Mouse (Mus musculus) forebrain, embryonic 14.5 days (tissue): ENCODE results near the gene Fbxo47. TPM values are rescaled to one million over a fixed set of nuclear protein-coding genes. Genes with fewer than 3 reads are reported as not detected.

Source experiments
- ATAC-seq: fragments of 200-750 bp; cut with Nextera tagmentation; 2 replicates; pipeline ENCODE4 v1.8.0; 2017; ENCODE audit warnings: mild to moderate bottlenecking, moderate library complexity
- DNase-seq: peaks from one replicate; pipeline ENCODE4 v3.0.0-alpha.2; 2015; ENCODE audit warnings: low spot score
- H3K27ac ChIP-seq: fragments of 300-500 bp; sonication (generic); 2 replicates; pipeline ENCODE4 v1.5.1; 2014; ENCODE audit warnings: low read depth, mild to moderate bottlenecking, control low read depth, low read length, moderate library complexity
- H3K27me3 ChIP-seq: fragments of 300-500 bp; sonication (generic); replicated peaks from 2 replicates; pipeline ENCODE4 v1.6.1; 2014; ENCODE audit warnings: low read length, control low read depth, mixed read lengths; ENCODE audit not compliant: control insufficient read depth, insufficient read depth
- H3K36me3 ChIP-seq: fragments of 300-500 bp; sonication (generic); 2 replicates; pipeline ENCODE4 v1.6.1; 2014; ENCODE audit warnings: low read length, control low read depth; ENCODE audit not compliant: control insufficient read depth, insufficient read depth
- H3K4me1 ChIP-seq: fragments of 300-500 bp; sonication (generic); 2 replicates; pipeline ENCODE4 v1.6.1; 2014; ENCODE audit warnings: antibody characterized with exemption, low read length, control low read depth; ENCODE audit not compliant: control insufficient read depth, insufficient read depth
- H3K4me2 ChIP-seq: fragments of 300-500 bp; sonication (generic); 2 replicates; pipeline ENCODE4 v1.6.1; 2014; ENCODE audit warnings: mild to moderate bottlenecking, control low read depth, low read length
- H3K4me3 ChIP-seq: fragments of 300-500 bp; sonication (generic); 2 replicates; pipeline ENCODE4 v1.5.1; 2014; ENCODE audit warnings: low read depth, low read length, control low read depth
- H3K9ac ChIP-seq: fragments of 300-500 bp; sonication (generic); 2 replicates; pipeline ENCODE4 v1.6.1; 2014; ENCODE audit warnings: mild to moderate bottlenecking, low read length, control low read depth, moderate library complexity
- H3K9me3 ChIP-seq: fragments of 300-500 bp; sonication (generic); replicated peaks from 2 replicates; pipeline ENCODE4 v1.6.1; 2016; ENCODE audit warnings: low read length, control low read depth, mixed read lengths; ENCODE audit not compliant: control insufficient read depth
- WGBS: fragments of 180-500 bp; shearing (Covaris S2); extraction: QIAGEN DNeasy Blood & Tissue Kit; methylation state at CpG from one replicate; pipeline ENCODE4 v1.1.7; 2014; 5-methylcytosine and 5-hydroxymethylcytosine counted together
- polyA plus RNA-seq: library from polyadenylated mRNA; unstranded; fragments of >200 nt; fragmentation: Nextera tagmentation; extraction: Ambion mirVana; gene quantifications from 2 replicates; pipeline ENCODE4 v1.2.1, GENCODE M21; 2014

Gene Fbxo47
- polyA plus RNA-seq, 1 experiment from 2014 or later: 0.65 TPM

DNA sequence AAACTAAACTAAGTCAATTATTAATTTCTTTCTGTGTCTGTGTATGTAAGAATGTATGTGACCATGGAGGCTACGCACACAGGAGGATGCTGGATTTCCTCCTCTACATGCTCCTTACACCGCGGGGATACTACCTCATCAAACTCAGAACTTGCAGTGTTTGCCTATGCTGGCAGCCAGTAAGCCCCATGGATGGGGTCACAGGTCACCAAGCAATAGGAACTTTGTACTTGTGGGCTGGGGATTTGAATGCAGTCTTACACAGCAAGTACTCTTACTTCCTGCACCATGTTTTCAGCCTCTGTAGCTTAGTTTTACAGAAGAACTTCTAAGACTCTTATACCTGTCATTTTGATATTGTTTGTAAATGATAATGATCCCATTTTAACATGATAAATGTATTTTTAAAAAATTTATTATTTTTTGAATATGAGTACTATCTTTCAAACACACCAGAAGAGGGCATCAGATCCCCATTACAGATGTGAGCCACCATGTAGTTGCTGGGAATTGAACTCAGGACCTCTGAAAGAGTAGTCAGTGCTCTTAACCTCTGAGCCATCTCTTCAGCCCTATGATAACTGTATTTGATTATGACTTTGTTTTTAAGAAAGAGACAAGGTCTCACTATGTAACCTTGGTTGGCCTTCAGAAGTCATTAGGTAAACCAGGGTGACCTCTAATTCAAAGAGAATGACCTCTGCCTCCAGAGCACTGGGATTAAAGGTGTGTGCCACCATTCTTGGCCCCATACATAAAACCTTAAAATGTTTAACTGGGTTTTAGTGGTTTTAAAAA lies 17.7 kb downstream of the Fbxo47 start:
- Histone ChIP-seq H3K4me1 (no peaks in the 10 kb centered on the region), H3K27ac (no peak overlapping the region), H3K4me2 (no peak overlapping the region), H3K27me3 (no peaks in the 10 kb centered on the region), H3K36me3 (no peaks in the 10 kb centered on the region), H3K9ac (no peak overlapping the region), H3K9me3 (no peaks in the 10 kb centered on the region), H3K4me3 (no peak overlapping the region)
- WGBS: 94% methylated on average over 3 of the region's 3 CpGs
- DNase-seq: no peak
- ATAC-seq: no peak

GRCm38 (mm10) chr11:97865421-97865820 lies 18.5 kb downstream of the Fbxo47 start:
- no peak overlapping the region for H3K4me3 ChIP-seq
- no peak overlapping the region for H3K4me2 ChIP-seq
- no peak overlapping the region for H3K27ac ChIP-seq
- 89% methylated on average over 5 of the region's 5 CpGs for WGBS
- no peaks in the 10 kb centered on the region for H3K27me3 ChIP-seq
- H3K9me3 ChIP-seq: no peaks in the 10 kb centered on the region
- no peaks in the 10 kb centered on the region for H3K4me1 ChIP-seq
- H3K36me3 ChIP-seq: no peaks in the 10 kb centered on the region
- no peak overlapping the region for H3K9ac ChIP-seq
- ATAC-seq (no peak), DNase-seq (no peak)

- Histone ChIP-seq H3K4me3 (no peak overlapping the region), H3K4me1 (no peaks in the 10 kb centered on the region), H3K9ac (no peak overlapping the region), H3K4me2 (no peak overlapping the region), H3K36me3 (no peaks in the 10 kb centered on the region), H3K27ac (no peak overlapping the region), H3K27me3 (no peaks in the 10 kb centered on the region), H3K9me3 (no peaks in the 10 kb centered on the region)
- DNase-seq: no peak
- ATAC-seq: no peak
- 84% methylated on average over 2 of the region's 2 CpGs for WGBS
Measured at GRCm38 (mm10) chr11:97862148-97862547, 21.8 kb downstream of the Fbxo47 start.

DNA sequence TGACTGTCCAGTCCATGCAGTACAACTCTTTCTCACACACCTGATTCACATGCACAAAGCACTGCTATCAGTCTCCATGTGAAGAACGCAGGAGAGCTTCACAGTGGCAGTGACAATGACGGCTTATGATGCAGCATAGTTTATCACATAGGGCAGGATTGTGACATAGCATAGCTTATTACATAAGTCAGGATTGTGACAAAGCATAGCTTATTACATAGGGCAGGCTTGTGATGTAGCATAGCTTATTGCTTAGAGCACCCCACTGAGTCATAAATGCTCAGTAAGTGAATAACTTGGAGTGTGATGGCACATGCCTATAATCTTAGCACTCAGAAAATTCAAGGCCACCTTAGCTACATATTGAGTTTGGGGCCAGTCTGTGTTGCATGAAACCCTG lies 28.5 kb downstream of the Fbxo47 start:
- H3K4me2 ChIP-seq: no peak overlapping the region
- DNase-seq: no peak
- WGBS: 93% methylated on average over 2 of the region's 2 CpGs
- no peak overlapping the region for H3K4me3 ChIP-seq
- H3K4me1 ChIP-seq: no peaks in the 10 kb centered on the region
- H3K36me3 ChIP-seq: no peaks in the 10 kb centered on the region
- no peak overlapping the region for H3K9ac ChIP-seq
- H3K27ac ChIP-seq: no peak overlapping the region
- H3K27me3 ChIP-seq: no peaks in the 10 kb centered on the region
- no peaks in the 10 kb centered on the region for H3K9me3 ChIP-seq
- ATAC-seq: no peak

DNA sequence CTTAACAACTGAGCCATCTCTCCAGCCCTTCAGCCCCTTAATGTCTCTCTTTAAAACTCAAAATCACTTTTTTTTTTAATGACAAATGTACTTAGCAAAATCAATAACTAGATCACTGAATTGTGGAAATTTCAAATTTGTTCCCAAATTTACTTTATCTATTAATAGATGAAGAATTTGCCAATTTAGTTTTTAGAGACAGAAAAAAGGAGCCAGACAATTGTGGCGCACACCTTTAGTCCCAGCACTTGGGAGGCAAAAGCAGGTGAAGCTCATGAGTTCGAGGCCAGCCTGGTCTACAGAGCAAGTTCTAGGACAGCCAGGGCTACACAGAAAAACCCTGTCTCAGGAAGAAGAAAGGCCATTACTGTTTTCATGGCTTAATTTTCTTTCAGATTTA lies 32.4 kb downstream of the Fbxo47 start:
- 87% methylated on average over 2 of the region's 2 CpGs for WGBS
- DNase-seq (no peak), ATAC-seq (no peak)
- H3K4me3 ChIP-seq: no peak overlapping the region
- H3K27me3 ChIP-seq: no peaks in the 10 kb centered on the region
- H3K4me1 ChIP-seq: no peaks in the 10 kb centered on the region
- no peak overlapping the region for H3K27ac ChIP-seq
- no peak overlapping the region for H3K4me2 ChIP-seq
- H3K9me3 ChIP-seq: no peaks in the 10 kb centered on the region
- H3K9ac ChIP-seq: no peak overlapping the region
- no peaks in the 10 kb centered on the region for H3K36me3 ChIP-seq

- no peak overlapping the region for H3K4me3 ChIP-seq
- H3K9me3 ChIP-seq: no peaks in the 10 kb centered on the region
- no peaks in the 10 kb centered on the region for H3K4me1 ChIP-seq
- H3K4me2 ChIP-seq: no peak overlapping the region
- no peak overlapping the region for H3K27ac ChIP-seq
- no peaks in the 10 kb centered on the region for H3K27me3 ChIP-seq
- ATAC-seq (no peak), DNase-seq (no peak)
- H3K9ac ChIP-seq: no peak overlapping the region
- WGBS: 77% methylated on average over 6 of the region's 6 CpGs
- no peaks in the 10 kb centered on the region for H3K36me3 ChIP-seq
Measured at GRCm38 (mm10) chr11:97850367-97850766, 33.6 kb downstream of the Fbxo47 start.

GRCm38 (mm10) chr11:97842001-97842400 lies 42.0 kb downstream of the Fbxo47 start:
- H3K4me3 ChIP-seq: peak overlapping the region; percentile 40
- ATAC-seq (no peak), DNase-seq (peak; percentile 21)
- WGBS: 27% methylated on average over 4 of the region's 4 CpGs
- no peaks in the 10 kb centered on the region for H3K9me3 ChIP-seq
- peak overlapping the region; percentile 67 for H3K9ac ChIP-seq
- H3K4me1 ChIP-seq: peaks cover 9% of the 10 kb centered on the region; the same call in 1 of the 2 replicates
- peaks cover 12% of the 10 kb centered on the region for H3K36me3 ChIP-seq
- H3K4me2 ChIP-seq: peak overlapping the region; percentile 54
- no peaks in the 10 kb centered on the region for H3K27me3 ChIP-seq
- 0 out of 2 replicates have a peak overlapping the region, but pooled peaks have one; percentile 36 for H3K27ac ChIP-seq

DNA sequence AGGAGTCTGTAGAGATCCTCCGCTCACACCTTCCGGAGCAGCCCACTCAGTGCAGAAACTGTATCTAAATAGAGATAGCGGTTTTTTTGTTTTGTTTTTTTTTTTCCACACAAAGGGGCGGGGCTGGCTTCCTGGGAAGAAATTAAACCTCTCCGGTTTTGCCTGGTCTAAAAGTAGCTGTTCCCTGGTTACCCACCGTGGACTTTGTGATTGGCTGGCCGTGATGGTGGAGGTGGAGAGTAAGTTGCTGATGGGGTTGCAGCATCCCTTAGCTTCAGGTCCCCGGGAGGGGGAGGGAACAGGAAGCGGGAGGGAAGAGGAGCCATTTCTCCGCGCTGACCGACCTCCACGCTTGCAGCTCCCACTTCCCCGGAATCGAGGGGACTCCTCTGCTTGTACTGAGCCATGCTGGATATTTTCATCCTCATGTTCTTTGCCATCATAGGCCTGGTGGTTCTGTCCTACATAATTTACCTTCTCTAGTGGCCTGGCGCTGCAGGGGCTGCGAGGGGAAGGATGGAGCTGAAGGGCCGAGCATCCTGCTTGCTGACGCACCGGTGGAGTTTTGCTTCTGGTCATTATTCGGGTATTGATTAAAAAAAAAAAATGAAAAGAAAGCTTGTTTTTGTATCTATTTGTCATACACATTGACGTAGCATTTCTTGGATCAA lies 42.8 kb downstream of the Fbxo47 start:
- Histone ChIP-seq H3K9ac (peak overlapping the region; percentile 67), H3K4me1 (peaks cover 9% of the 10 kb centered on the region; the same call in 1 of the 2 replicates), H3K27me3 (no peaks in the 10 kb centered on the region), H3K27ac (peak overlapping the region; percentile 81), H3K4me2 (peak overlapping the region; percentile 54), H3K4me3 (peak overlapping the region; percentile 40), H3K9me3 (no peaks in the 10 kb centered on the region), H3K36me3 (peaks cover 21% of the 10 kb centered on the region)
- WGBS: 1% methylated on average over 22 of the region's 22 CpGs
- peak; percentile 94 for ATAC-seq
- DNase-seq: peak; percentile 94

DNA sequence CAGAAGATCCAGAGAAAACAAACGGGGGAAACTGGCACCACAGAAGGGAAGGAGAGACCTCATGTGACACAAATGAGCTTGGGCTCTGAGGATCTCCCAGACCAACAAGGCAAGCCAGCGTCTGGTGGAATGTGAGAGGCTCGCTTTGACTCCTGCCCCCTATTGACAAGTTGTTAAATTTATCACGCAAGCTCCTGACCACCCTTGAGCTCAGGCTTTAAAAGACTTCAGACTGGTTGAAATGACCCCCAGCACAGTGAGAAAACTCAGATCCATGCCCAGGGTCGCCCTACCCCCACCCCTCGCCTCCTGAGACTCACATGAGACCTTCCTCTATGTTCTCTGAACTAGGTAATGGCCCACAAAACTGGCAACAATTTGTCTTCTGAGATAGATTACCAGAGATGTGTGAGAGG lies 43.4 kb downstream of the Fbxo47 start, which contains the start of gene B230217C12Rik:
B230217C12Rik (plus strand) TSS at position 242 of the 416 bp plus-strand sequence.
- peaks cover 26% of the 10 kb centered on the region for H3K36me3 ChIP-seq
- H3K4me2 ChIP-seq: peak within 1 kb of the TSS; percentile 54
- H3K4me3 ChIP-seq: peak within 1 kb of the TSS; percentile 40
- no peaks in the 10 kb centered on the region for H3K9me3 ChIP-seq
- H3K27me3 ChIP-seq: no peaks in the 10 kb centered on the region
- H3K4me1 ChIP-seq: peaks cover 9% of the 10 kb centered on the region; the same call in 1 of the 2 replicates
- ATAC-seq (peak; percentile 43), DNase-seq (peak; percentile 64)
- peak within 1 kb of the TSS; percentile 67 for H3K9ac ChIP-seq
- peak within 1 kb of the TSS; percentile 81 for H3K27ac ChIP-seq
- under 1% methylated on average over 6 of the region's 6 CpGs for WGBS
